Mouse (Mus musculus) embryonic facial prominence, embryonic 13.5 days (tissue): ENCODE measurements around the gene Fscn2. TPM values are rescaled to one million over a fixed set of nuclear protein-coding genes. Genes with fewer than 3 reads are reported as not detected.
A peak's percentile ranks its signal among the peaks of the same experiment; 100 is the strongest.
"Not testable (repeated sequence)": the region's sequence is repeated elsewhere in the genome, so short reads cannot be mapped to it uniquely, and the experiment has no call there.

ENCODE experiments used
- ATAC-seq: fragments of 200-750 bp; cut with Nextera tagmentation; 2 replicates; pipeline ENCODE4 v1.8.0; 2017; ENCODE audit warnings: low read depth; ENCODE audit not compliant: insufficient number of reproducible peaks, insufficient read depth, low FRiP score, low TSS enrichment
- H3K27ac ChIP-seq: fragments of 300-500 bp; sonication (generic); 2 replicates; pipeline ENCODE4 v1.5.1; 2015; ENCODE audit warnings: moderate library complexity, mild to moderate bottlenecking, inconsistent platforms
- H3K27me3 ChIP-seq: fragments of 300-500 bp; sonication (generic); 2 replicates; pipeline ENCODE4 v1.6.1; 2015; ENCODE audit warnings: mild to moderate bottlenecking, inconsistent platforms
- H3K36me3 ChIP-seq: fragments of 300-500 bp; sonication (generic); 2 replicates; pipeline ENCODE4 v1.6.1; 2015; ENCODE audit warnings: mild to moderate bottlenecking, inconsistent platforms
- H3K4me1 ChIP-seq: fragments of 300-500 bp; sonication (generic); 2 replicates; pipeline ENCODE4 v1.6.1; 2015; ENCODE audit warnings: inconsistent platforms
- H3K4me2 ChIP-seq: fragments of 300-500 bp; sonication (generic); 2 replicates; pipeline ENCODE4 v1.6.1; 2015; ENCODE audit warnings: moderate library complexity, mild to moderate bottlenecking, inconsistent platforms
- H3K4me3 ChIP-seq: fragments of 300-500 bp; sonication (generic); 2 replicates; pipeline ENCODE4 v1.5.1; 2015; ENCODE audit warnings: mild to moderate bottlenecking, inconsistent platforms
- H3K9ac ChIP-seq: fragments of 300-500 bp; sonication (generic); 2 replicates; pipeline ENCODE4 v1.6.1; 2015; ENCODE audit warnings: mild to moderate bottlenecking, inconsistent platforms
- H3K9me3 ChIP-seq: fragments of 300-500 bp; sonication (generic); 2 replicates; pipeline ENCODE4 v1.6.1; 2016; ENCODE audit warnings: inconsistent platforms
- WGBS: fragments of 180-500 bp; shearing (Covaris S2); methylation state at CpG from one replicate; pipeline ENCODE4 v1.1.7; 2015; ENCODE audit warnings: mixed read lengths; 5-methylcytosine and 5-hydroxymethylcytosine counted together
- polyA plus RNA-seq: library from polyadenylated mRNA; unstranded; fragments of >200 nt; fragmentation: Nextera tagmentation; extraction: Ambion mirVana; gene quantifications from 2 replicates; pipeline ENCODE4 v1.2.1, GENCODE M21; 2015

The Fscn2 gene
- polyA plus RNA-seq, 1 experiment from 2014 or later: 1.1 TPM

DNA sequence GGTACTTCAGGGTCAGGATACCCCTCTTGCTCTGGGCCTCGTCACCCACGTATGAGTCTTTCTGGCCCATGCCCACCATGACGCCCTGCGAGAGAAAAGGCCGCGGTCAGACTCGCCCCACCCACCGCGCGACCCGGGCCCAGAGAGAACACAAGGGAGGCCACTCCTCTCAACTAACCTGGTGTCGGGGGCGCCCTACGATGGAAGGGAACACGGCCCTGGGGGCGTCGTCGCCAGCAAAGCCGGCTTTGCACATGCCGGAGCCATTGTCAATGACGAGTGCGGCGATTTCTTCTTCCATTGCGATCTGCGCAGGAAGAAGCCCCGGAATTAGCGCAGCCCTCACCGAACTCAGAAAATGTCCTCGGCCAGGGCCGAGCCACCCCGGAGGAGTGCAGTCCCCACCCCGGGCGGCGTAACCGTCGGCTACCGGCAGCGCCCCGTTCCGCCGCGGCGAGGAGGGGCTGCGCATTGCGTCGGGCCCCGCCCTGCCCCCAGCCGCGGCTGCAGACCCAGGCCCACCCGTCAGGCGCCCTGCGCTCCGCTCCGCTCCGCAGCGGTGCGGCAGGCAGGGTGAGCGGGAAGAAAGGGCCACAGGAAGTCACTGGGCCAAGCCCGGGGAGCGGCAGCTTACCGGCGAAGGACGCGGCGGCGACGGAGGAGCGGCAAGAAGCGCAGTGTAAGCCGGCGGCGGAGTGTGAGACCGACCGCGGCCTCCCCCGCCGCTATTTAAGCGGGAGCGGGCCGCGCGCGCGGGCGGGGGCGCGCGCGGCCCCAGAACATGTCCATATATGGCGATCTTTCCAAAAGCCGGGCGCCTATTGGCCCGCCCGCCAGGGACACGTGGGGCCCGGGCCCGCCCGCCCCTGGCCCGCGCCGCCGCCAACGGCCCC is 13.3 kb upstream of the Fscn2 start, which contains the start of gene Actg1:
Gene Actg1 (minus strand): TSS at position 752 of the 893 bp plus-strand sequence.
- Histone ChIP-seq H3K27ac (peak within 1 kb of the TSS; percentile 99), H3K36me3 (peaks cover 21% of the 10 kb centered on the region), H3K4me2 (peak within 1 kb of the TSS; percentile 94), H3K9ac (peak within 1 kb of the TSS; percentile 100), H3K4me3 (peak within 1 kb of the TSS; percentile 100), H3K4me1 (peaks cover 29% of the 10 kb centered on the region), H3K9me3 (no peaks in the 10 kb centered on the region), H3K27me3 (no peaks in the 10 kb centered on the region)
- peak; percentile 81 for ATAC-seq
- WGBS: 2% methylated on average over 91 of the region's 103 CpGs

DNA sequence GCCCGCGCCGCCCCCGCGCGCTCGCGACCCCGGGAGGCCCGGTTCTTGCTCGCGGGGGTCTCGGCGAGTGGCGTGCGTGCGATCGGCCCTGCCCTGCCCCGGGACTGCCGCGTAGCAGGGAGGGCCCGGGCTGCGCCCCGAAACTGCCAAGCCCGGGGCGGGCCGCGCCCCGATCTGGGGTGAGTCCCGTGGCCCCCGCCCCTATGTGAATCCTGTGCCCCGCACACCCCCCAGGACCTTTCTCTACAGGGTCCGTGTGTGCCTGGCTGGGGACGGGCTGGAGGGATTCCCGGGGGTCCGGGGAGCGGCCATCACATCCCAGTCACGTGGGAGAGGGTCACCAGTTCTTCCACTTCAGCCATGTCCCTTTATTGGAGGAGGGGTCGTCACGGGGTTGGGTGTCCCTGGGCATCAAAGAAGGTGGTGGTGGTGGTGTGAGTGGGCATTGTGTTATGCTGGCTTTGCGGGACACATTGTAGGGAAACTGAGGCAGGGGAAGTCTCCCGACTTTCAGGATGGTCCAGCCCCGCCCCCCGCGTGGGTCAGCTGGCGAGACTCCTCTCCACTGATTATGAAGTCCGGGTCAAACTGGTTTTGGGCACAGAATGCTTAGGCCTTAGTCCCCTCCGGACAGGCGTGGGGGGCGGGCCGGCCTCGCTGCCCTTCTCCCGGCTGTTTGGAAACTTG is 12.5 kb upstream of the Fscn2 start:
- no peaks in the 10 kb centered on the region for H3K27me3 ChIP-seq
- H3K4me3 ChIP-seq: peak overlapping the region; percentile 100
- peak; percentile 35 for ATAC-seq
- H3K36me3 ChIP-seq: peaks cover 21% of the 10 kb centered on the region
- no peaks in the 10 kb centered on the region for H3K9me3 ChIP-seq
- H3K4me1 ChIP-seq: peaks cover 36% of the 10 kb centered on the region
- peak overlapping the region; percentile 99 for H3K27ac ChIP-seq
- 1% methylated on average over 53 of the region's 53 CpGs for WGBS
- H3K4me2 ChIP-seq: peak overlapping the region; percentile 94
- peak overlapping the region; percentile 100 for H3K9ac ChIP-seq

DNA sequence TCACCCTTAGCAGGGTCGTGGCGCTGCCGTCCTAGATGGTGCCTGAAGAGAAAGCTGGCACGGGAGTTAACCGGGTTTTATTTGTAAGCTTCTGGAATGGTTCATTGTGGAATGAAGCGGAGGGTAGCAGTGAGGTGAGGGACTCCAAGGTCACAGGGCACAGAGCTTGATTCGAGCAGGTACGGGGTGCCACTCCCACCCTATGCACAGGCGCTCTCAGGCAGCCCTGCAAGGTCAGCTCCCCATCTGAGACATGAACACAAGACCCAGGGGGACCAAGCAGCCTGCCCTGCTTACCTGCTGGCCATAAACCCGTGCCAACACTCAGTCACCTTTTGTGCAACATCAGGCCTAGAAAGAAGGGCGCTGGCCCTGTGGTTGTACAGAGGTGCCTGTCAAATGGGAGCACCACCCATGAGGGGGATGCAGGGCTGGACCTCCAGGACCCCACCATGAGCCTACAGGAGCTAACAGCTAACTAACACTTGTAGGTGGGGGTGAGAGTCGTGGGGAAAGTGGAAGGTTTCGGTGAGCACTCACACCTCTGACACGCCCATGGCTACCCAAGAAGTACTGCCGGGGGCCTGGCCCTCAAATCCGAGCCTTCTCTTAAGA is 11.9 kb upstream of the Fscn2 start:
- H3K36me3 ChIP-seq: peaks cover 21% of the 10 kb centered on the region
- no peaks in the 10 kb centered on the region for H3K9me3 ChIP-seq
- H3K4me1 ChIP-seq: peaks cover 38% of the 10 kb centered on the region
- no peak; the same call in 1 of the 2 replicates for ATAC-seq
- peak overlapping the region; percentile 99 for H3K27ac ChIP-seq
- H3K27me3 ChIP-seq: no peaks in the 10 kb centered on the region
- 3% methylated on average over 16 of the region's 16 CpGs for WGBS
- peak overlapping the region; percentile 94 for H3K4me2 ChIP-seq
- H3K9ac ChIP-seq: peak overlapping the region; percentile 100
- H3K4me3 ChIP-seq: peak overlapping the region; percentile 100

DNA sequence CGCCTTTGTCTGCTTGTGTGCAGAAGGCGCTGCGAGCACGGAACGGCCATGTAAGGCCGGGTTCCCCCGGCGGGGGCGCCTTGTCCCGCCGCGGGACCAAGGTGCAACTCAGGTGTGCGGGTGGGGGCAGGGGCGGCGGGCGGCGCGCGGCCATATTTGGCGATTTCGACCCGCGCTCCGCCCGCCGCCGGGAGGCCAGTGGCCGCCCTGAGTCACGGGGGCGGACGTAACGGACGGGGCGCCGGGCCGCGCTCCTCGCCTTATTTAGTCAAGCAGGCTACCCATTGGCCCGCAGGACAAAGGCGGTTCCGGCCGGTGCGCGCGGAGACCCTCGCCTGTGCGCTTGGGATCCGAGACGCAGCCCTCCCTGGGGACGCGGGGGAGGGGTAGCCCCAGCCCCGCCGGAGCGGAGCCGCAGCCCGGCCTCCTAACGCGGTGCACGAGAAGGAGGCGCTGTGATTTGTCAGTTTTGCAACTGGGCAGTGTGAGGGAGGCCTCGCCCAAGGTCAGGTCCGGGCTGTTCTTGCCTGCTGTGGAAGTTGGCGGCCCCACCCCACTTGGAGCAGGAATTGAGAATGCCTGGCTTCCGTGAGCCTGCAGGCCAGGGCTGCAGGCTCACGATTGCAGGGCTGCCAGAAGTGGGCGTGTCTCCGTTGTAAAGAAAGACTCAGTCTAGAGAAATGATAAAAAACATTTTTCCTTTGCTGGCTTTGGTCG is 11.2 kb upstream of the Fscn2 start:
- Histone ChIP-seq H3K4me2 (peak overlapping the region; percentile 94), H3K9me3 (no peaks in the 10 kb centered on the region), H3K9ac (peak overlapping the region; percentile 100), H3K27ac (peak overlapping the region; percentile 99), H3K4me3 (peak overlapping the region; percentile 100), H3K36me3 (peaks cover 18% of the 10 kb centered on the region), H3K27me3 (no peaks in the 10 kb centered on the region), H3K4me1 (peaks cover 39% of the 10 kb centered on the region)
- ATAC-seq: peak; percentile 50
- WGBS: under 1% methylated on average over 68 of the region's 68 CpGs

DNA sequence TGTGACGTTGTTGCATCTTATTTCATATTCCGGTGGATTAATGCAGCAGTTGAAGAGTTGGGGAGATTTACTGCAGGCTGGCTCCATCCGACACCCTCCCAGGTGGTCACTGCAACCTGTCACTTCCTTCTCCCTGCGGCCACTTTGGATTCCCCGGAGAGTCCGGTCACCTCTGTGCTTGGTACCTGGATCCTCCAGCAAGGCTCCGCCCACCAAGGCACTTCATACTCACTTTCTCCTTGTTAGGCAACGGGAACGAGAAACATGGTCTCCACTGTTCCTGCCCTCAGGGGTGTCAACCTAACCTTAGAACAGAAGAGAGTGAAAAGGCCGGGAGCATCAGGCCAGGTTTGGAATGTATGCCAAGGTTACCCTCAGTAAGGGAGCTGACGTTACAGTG is 10.6 kb upstream of the Fscn2 start:
- ATAC-seq: no peak
- Histone ChIP-seq H3K27me3 (no peaks in the 10 kb centered on the region), H3K4me1 (peaks cover 41% of the 10 kb centered on the region), H3K4me3 (peak overlapping the region; percentile 100), H3K9me3 (no peaks in the 10 kb centered on the region), H3K27ac (peak overlapping the region; percentile 99), H3K9ac (peak overlapping the region; percentile 100), H3K4me2 (peak overlapping the region; percentile 94), H3K36me3 (peaks cover 14% of the 10 kb centered on the region)
- 12% methylated on average over 11 of the region's 11 CpGs for WGBS

DNA sequence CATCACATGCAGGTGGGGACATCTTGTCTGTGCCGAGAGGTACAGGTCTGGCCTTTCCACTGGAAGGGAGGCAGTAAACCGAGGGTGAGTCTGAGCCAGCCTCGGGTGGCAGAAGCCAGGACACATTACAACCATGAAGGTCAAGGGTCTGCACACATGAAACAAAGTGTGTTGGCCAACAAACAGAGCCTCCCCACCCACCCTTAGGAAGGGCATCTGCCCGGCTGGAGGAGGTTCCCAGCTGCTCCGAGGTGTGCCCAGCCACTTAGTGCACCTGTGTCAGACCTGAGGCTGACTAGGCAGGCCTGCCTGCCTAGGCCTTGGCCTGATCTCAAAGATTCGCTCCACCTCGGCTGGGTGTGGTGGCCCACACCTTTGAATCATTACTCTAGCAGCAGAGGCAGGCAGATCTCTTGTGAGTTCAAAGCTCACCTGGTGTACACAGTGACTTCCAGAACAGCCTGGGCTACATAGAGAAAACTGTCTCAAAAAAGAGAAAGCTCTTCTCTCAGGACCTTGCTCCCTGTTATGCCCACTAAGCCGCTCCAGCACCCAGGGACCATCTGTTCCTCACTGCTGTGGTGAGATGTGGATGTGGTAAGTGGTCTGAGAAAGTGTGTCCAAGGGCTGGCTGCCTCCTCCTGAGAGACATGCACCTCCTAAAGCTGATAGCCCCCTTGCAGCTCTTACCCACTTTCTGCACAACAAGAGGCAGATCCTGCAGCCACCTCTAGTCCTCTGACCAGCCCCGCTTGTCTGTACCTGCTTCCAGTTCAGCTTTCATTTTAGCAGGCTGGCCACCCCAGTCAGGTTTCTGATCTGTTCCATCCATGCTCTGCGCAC is 9.9 kb upstream of the Fscn2 start:
- WGBS: 83% methylated on average over 10 of the region's 10 CpGs
- H3K4me3 ChIP-seq: 0 out of 2 replicates have a peak overlapping the region, but pooled peaks have one; percentile 100
- H3K4me1 ChIP-seq: peaks cover 41% of the 10 kb centered on the region

DNA sequence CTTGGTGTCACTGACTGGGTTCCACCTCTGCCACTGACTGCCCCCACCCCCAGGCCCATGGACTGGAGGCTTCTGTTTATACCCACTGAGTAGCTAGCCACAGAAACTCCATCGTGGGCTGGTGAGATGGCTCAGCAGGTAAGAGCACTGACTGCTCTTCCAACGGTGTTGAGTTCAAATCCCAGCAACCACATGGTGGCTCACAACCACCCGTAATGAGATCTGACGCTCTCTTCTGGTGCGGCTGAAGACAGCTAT is 9.3 kb upstream of the Fscn2 start:
- H3K9ac ChIP-seq, H3K9me3 ChIP-seq, ATAC-seq, H3K36me3 ChIP-seq, H3K4me3 ChIP-seq, H3K4me2 ChIP-seq, H3K27me3 ChIP-seq: not testable (repeated sequence)
- WGBS: 94% methylated on average over 5 of the region's 5 CpGs
- peaks cover 41% of the 10 kb centered on the region for H3K4me1 ChIP-seq
- H3K27ac ChIP-seq: peak overlapping the region; percentile 99; the same call in 1 of the 2 replicates

More for the DNA sequence above, 9.9 kb upstream of the Fscn2 start:
- Histone ChIP-seq H3K27me3 (no peaks in the 10 kb centered on the region), H3K4me2 (no peak overlapping the region), H3K27ac (peak overlapping the region; percentile 99), H3K9me3 (no peaks in the 10 kb centered on the region), H3K9ac (peak overlapping the region; percentile 100; the same call in 1 of the 2 replicates), H3K36me3 (peaks cover 11% of the 10 kb centered on the region)
- no peak for ATAC-seq

DNA sequence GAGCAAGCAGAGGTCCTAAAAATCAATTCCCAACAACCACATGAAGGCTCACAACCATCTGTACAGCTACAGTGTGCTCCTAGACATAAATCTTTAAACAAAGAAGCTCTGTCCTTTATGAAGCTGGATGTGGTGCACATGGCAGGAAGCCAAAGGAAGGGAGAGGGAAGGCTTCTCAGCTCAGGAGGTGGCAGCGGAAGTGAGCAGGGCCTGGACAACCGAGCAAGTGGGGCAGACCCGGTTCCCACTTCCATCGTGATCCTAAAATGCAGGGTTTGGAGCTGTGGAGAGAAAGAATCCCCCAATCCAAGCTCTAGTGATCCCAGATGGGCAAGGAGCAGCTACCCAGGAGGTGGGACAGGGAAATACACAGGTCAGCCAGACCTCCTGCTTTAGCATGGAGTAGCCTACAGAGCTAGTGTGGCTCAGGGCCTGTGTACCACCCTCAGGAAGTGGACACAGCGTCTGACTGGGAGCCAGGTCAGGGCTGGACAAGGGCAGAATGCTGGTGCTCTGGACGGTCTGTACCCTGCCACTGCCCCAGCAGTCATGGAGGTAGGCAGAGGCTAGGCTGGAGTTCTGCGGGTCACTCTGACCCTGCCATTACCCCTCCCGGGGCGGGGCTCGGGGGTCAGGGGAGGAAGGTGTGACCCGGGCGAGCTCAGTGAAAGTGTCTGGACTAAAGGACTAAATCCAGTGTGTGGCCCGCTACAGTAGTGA is 8.6 kb upstream of the Fscn2 start:
- H3K27ac ChIP-seq: peak overlapping the region; percentile 80
- peaks cover 5% of the 10 kb centered on the region; the same call in 1 of the 2 replicates for H3K36me3 ChIP-seq
- H3K27me3 ChIP-seq: no peaks in the 10 kb centered on the region
- no peak overlapping the region; the same call in 1 of the 2 replicates for H3K4me2 ChIP-seq
- no peak overlapping the region for H3K4me3 ChIP-seq
- peaks cover 48% of the 10 kb centered on the region for H3K4me1 ChIP-seq
- 66% methylated on average over 13 of the region's 13 CpGs for WGBS
- no peaks in the 10 kb centered on the region for H3K9me3 ChIP-seq
- ATAC-seq: no peak
- H3K9ac ChIP-seq: peak overlapping the region; percentile 47

DNA sequence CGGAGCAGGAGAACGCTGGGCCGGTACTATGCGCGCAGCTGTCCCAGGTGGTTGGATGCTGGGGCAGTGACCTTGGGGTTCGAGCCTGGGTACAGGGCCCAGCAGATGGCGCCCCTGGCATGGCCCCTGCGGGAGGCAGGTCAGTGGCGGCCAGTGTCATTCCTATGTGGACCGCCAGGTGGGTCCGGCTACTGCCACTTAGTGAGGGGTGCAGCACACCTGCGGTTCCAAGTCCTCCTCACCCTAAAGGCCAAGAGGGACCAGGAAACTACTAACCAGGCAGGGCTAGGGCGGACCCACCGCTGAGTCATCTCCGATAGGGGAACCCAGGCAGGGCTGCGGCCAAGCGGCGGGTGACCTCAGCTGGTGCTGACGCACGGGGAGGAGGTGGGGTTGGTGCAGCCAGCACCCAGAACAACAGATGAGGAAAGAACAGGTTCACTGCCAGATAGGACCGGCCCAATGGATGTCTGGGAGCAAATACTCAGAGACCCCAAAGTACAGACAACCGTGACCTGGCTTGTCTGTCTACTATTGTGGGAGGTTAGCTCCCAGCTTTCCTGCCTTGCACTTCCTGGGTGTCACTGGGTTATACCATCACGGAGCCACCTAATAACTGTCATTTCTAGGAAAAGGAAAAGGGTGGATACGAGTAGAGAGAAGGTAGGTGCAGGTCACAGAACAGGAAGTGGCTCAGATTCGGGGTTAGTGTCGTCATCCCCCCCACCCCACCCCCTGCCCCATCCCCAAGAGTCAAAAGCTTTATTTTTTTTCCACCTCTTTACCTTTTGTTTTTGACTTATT is 7.6 kb upstream of the Fscn2 start:
- H3K4me1 ChIP-seq: peaks cover 57% of the 10 kb centered on the region
- H3K9me3 ChIP-seq: no peaks in the 10 kb centered on the region
- H3K4me3 ChIP-seq: no peak overlapping the region
- 25% methylated on average over 26 of the region's 26 CpGs for WGBS
- H3K27me3 ChIP-seq: no peaks in the 10 kb centered on the region
- H3K4me2 ChIP-seq: no peak overlapping the region; the same call in none of the 2 replicates
- peaks cover 5% of the 10 kb centered on the region; the same call in 1 of the 2 replicates for H3K36me3 ChIP-seq
- H3K9ac ChIP-seq: peak overlapping the region; percentile 47
- no peak for ATAC-seq
- H3K27ac ChIP-seq: no peak overlapping the region
